Mouse (Mus musculus): ENCODE measurements at regions not wholly inside any gene's neighbourhood (a gene's known extent, or its start where the extent isn't known, plus 50 kb on each side); places are given as distances from the start of the nearest gene placed in this dataset.

GRCm38 (mm10) chr2:75034708-75035107, 209.1 kb downstream of the Mtx2 start:
- Histone ChIP-seq H3K27ac (ENCODE audit: low read length) (no peak overlapping the region), H3K36me3 (ENCODE audit: control insufficient read depth, insufficient read depth) (no peaks in the 10 kb centered on the region), H3K4me1 (replicated peaks; ENCODE audit: control insufficient read depth, insufficient read depth, low read length) (no peaks in the 10 kb centered on the region), H3K9ac (replicated peaks; ENCODE audit: low read depth, low read length) (no peak overlapping the region), H3K4me2 (ENCODE audit: low read length) (no peak overlapping the region), H3K4me3 (replicated peaks; ENCODE audit: low read length) (no peak overlapping the region), H3K9me3 (ENCODE audit: control insufficient read depth, low read length) (no peaks in the 10 kb centered on the region), H3K27me3 (replicated peaks; ENCODE audit: control insufficient read depth, insufficient read depth, low read length) (no peaks in the 10 kb centered on the region)
- 57% methylated on average over 3 of the region's 3 CpGs for WGBS
- ATAC-seq: no peak

GRCm38 (mm10) chr2:75039066-75039465, 213.5 kb downstream of the Mtx2 start:
- ATAC-seq: no peak
- no peak overlapping the region for H3K27ac ChIP-seq (ENCODE audit: low read length)

GRCm38 (mm10) chr2:75046892-75047291, 221.3 kb downstream of the Mtx2 start:
- H3K27me3 ChIP-seq (replicated peaks; ENCODE audit: control insufficient read depth, insufficient read depth, low read length): no peaks in the 10 kb centered on the region
- H3K4me1 ChIP-seq (replicated peaks; ENCODE audit: control insufficient read depth, insufficient read depth, low read length): no peaks in the 10 kb centered on the region
- H3K4me3 ChIP-seq (replicated peaks; ENCODE audit: low read length): no peak overlapping the region
- H3K9ac ChIP-seq (replicated peaks; ENCODE audit: low read depth, low read length): no peak overlapping the region
- no peaks in the 10 kb centered on the region for H3K36me3 ChIP-seq (ENCODE audit: control insufficient read depth, insufficient read depth)
- WGBS: 72% methylated on average over 6 of the region's 6 CpGs
- H3K9me3 ChIP-seq (ENCODE audit: control insufficient read depth, low read length): no peaks in the 10 kb centered on the region
- H3K4me2 ChIP-seq (ENCODE audit: low read length): no peak overlapping the region
- ATAC-seq: no peak
- no peak overlapping the region for H3K27ac ChIP-seq (ENCODE audit: low read length)

More at GRCm38 (mm10) chr2:75039066-75039465, 213.5 kb downstream of the Mtx2 start:
- Histone ChIP-seq H3K4me1 (replicated peaks; ENCODE audit: control insufficient read depth, insufficient read depth, low read length) (no peaks in the 10 kb centered on the region), H3K4me3 (replicated peaks; ENCODE audit: low read length) (no peak overlapping the region), H3K36me3 (ENCODE audit: control insufficient read depth, insufficient read depth) (no peaks in the 10 kb centered on the region), H3K4me2 (ENCODE audit: low read length) (no peak overlapping the region), H3K27me3 (replicated peaks; ENCODE audit: control insufficient read depth, insufficient read depth, low read length) (no peaks in the 10 kb centered on the region), H3K9ac (replicated peaks; ENCODE audit: low read depth, low read length) (no peak overlapping the region), H3K9me3 (ENCODE audit: control insufficient read depth, low read length) (no peaks in the 10 kb centered on the region)
- WGBS: 70% methylated on average over 3 of the region's 3 CpGs

GRCm38 (mm10) chr2:75048071-75048470, 222.5 kb downstream of the Mtx2 start:
- no peak overlapping the region for H3K4me2 ChIP-seq (ENCODE audit: low read length)
- H3K4me3 ChIP-seq (replicated peaks; ENCODE audit: low read length): no peak overlapping the region
- H3K9ac ChIP-seq (replicated peaks; ENCODE audit: low read depth, low read length): no peak overlapping the region
- H3K4me1 ChIP-seq (replicated peaks; ENCODE audit: control insufficient read depth, insufficient read depth, low read length): no peaks in the 10 kb centered on the region
- H3K9me3 ChIP-seq (ENCODE audit: control insufficient read depth, low read length): no peaks in the 10 kb centered on the region
- no peak for ATAC-seq
- H3K27me3 ChIP-seq (replicated peaks; ENCODE audit: control insufficient read depth, insufficient read depth, low read length): no peaks in the 10 kb centered on the region
- H3K36me3 ChIP-seq (ENCODE audit: control insufficient read depth, insufficient read depth): no peaks in the 10 kb centered on the region
- H3K27ac ChIP-seq (ENCODE audit: low read length): no peak overlapping the region
- 29% methylated on average over 6 of the region's 6 CpGs for WGBS

GRCm38 (mm10) chr2:75054474-75055186, 229.0 kb downstream of the Mtx2 start:
- Histone ChIP-seq H3K4me3 (replicated peaks; ENCODE audit: low read length) (peak overlapping the region; percentile 31), H3K4me2 (ENCODE audit: low read length) (peak overlapping the region; percentile 57), H3K9ac (replicated peaks; ENCODE audit: low read depth, low read length) (peak overlapping the region; percentile 33), H3K4me1 (replicated peaks; ENCODE audit: control insufficient read depth, insufficient read depth, low read length) (peaks cover 3% of the 10 kb centered on the region; the same call in 1 of the 2 replicates), H3K27ac (ENCODE audit: low read length) (no peak overlapping the region), H3K27me3 (replicated peaks; ENCODE audit: control insufficient read depth, insufficient read depth, low read length) (no peaks in the 10 kb centered on the region), H3K36me3 (ENCODE audit: control insufficient read depth, insufficient read depth) (no peaks in the 10 kb centered on the region), H3K9me3 (ENCODE audit: control insufficient read depth, low read length) (no peaks in the 10 kb centered on the region)
- peak; percentile 84 for ATAC-seq
- WGBS: 19% methylated on average over 14 of the region's 14 CpGs

GRCm38 (mm10) chr2:75055187-75055543, 229.6 kb downstream of the Mtx2 start:
- Histone ChIP-seq H3K36me3 (ENCODE audit: control insufficient read depth, insufficient read depth) (no peaks in the 10 kb centered on the region), H3K4me3 (replicated peaks; ENCODE audit: low read length) (peak overlapping the region; percentile 31), H3K27ac (ENCODE audit: low read length) (no peak overlapping the region), H3K9ac (replicated peaks; ENCODE audit: low read depth, low read length) (peak overlapping the region; percentile 33), H3K4me1 (replicated peaks; ENCODE audit: control insufficient read depth, insufficient read depth, low read length) (peaks cover 3% of the 10 kb centered on the region; the same call in 1 of the 2 replicates), H3K27me3 (replicated peaks; ENCODE audit: control insufficient read depth, insufficient read depth, low read length) (no peaks in the 10 kb centered on the region), H3K4me2 (ENCODE audit: low read length) (peak overlapping the region; percentile 57), H3K9me3 (ENCODE audit: control insufficient read depth, low read length) (no peaks in the 10 kb centered on the region)
- peak; percentile 69 for ATAC-seq
- WGBS: 0% methylated on average over 6 of the region's 6 CpGs

- H3K4me1 ChIP-seq (replicated peaks; ENCODE audit: control insufficient read depth, insufficient read depth, low read length): peaks cover 3% of the 10 kb centered on the region
- H3K4me3 ChIP-seq (replicated peaks; ENCODE audit: low read length): no peak overlapping the region
- H3K36me3 ChIP-seq (ENCODE audit: control insufficient read depth, insufficient read depth): no peaks in the 10 kb centered on the region
- no peak overlapping the region for H3K4me2 ChIP-seq (ENCODE audit: low read length)
- 40% methylated on average over 6 of the region's 7 CpGs for WGBS
- H3K9me3 ChIP-seq (ENCODE audit: control insufficient read depth, low read length): no peaks in the 10 kb centered on the region
- no peaks in the 10 kb centered on the region for H3K27me3 ChIP-seq (replicated peaks; ENCODE audit: control insufficient read depth, insufficient read depth, low read length)
- H3K27ac ChIP-seq (ENCODE audit: low read length): no peak overlapping the region
- H3K9ac ChIP-seq (replicated peaks; ENCODE audit: low read depth, low read length): no peak overlapping the region
- ATAC-seq: peak; percentile 49; the same call in 1 of the 2 replicates
These were observed 235.4 kb downstream of the Mtx2 start for GRCm38 (mm10) chr2:75061009-75061408.

- WGBS: 46% methylated on average over 12 of the region's 12 CpGs
- Histone ChIP-seq H3K4me3 (replicated peaks; ENCODE audit: low read length) (no peak overlapping the region), H3K4me2 (ENCODE audit: low read length) (no peak overlapping the region), H3K4me1 (replicated peaks; ENCODE audit: control insufficient read depth, insufficient read depth, low read length) (peaks cover 3% of the 10 kb centered on the region), H3K27ac (ENCODE audit: low read length) (no peak overlapping the region), H3K9me3 (ENCODE audit: control insufficient read depth, low read length) (no peaks in the 10 kb centered on the region), H3K9ac (replicated peaks; ENCODE audit: low read depth, low read length) (no peak overlapping the region), H3K27me3 (replicated peaks; ENCODE audit: control insufficient read depth, insufficient read depth, low read length) (no peaks in the 10 kb centered on the region), H3K36me3 (ENCODE audit: control insufficient read depth, insufficient read depth) (no peaks in the 10 kb centered on the region)
- no peak for ATAC-seq
These were observed 236.0 kb downstream of the Mtx2 start for GRCm38 (mm10) chr2:75061456-75062188.

GRCm38 (mm10) chr2:75062189-75062510, 236.5 kb downstream of the Mtx2 start:
- 86% methylated on average over 7 of the region's 7 CpGs for WGBS
- H3K27ac ChIP-seq (ENCODE audit: low read length): no peak overlapping the region

More at GRCm38 (mm10) chr2:75062189-75062510, 236.5 kb downstream of the Mtx2 start:
- no peaks in the 10 kb centered on the region for H3K36me3 ChIP-seq (ENCODE audit: control insufficient read depth, insufficient read depth)
- no peak for ATAC-seq
- H3K9ac ChIP-seq (replicated peaks; ENCODE audit: low read depth, low read length): no peak overlapping the region
- no peak overlapping the region for H3K4me2 ChIP-seq (ENCODE audit: low read length)
- H3K9me3 ChIP-seq (ENCODE audit: control insufficient read depth, low read length): no peaks in the 10 kb centered on the region
- no peak overlapping the region for H3K4me3 ChIP-seq (replicated peaks; ENCODE audit: low read length)
- H3K4me1 ChIP-seq (replicated peaks; ENCODE audit: control insufficient read depth, insufficient read depth, low read length): peaks cover 3% of the 10 kb centered on the region
- no peaks in the 10 kb centered on the region for H3K27me3 ChIP-seq (replicated peaks; ENCODE audit: control insufficient read depth, insufficient read depth, low read length)
